Mouse (Mus musculus) stomach, embryonic 15.5 days (tissue): ENCODE measurements around the gene Cebpa. TPM values are rescaled to one million over a fixed set of nuclear protein-coding genes. Genes with fewer than 3 reads are reported as not detected.
A peak's percentile ranks its signal among the peaks of the same experiment; 100 is the strongest.

Experiments used
- ATAC-seq: fragments of 200-750 bp; cut with Nextera tagmentation; 2 replicates; pipeline ENCODE4 v1.8.0; 2017; ENCODE audit warnings: low read depth, moderate number of reproducible peaks, moderate TSS enrichment; ENCODE audit not compliant: insufficient read depth, low FRiP score
- H3K27ac ChIP-seq: fragments of 300-500 bp; sonication (generic); 2 replicates; pipeline ENCODE4 v1.5.1; 2015; ENCODE audit warnings: mild to moderate bottlenecking, inconsistent platforms
- H3K27me3 ChIP-seq: fragments of 300-500 bp; sonication (generic); replicated peaks from 2 replicates; pipeline ENCODE4 v1.6.1; 2015; ENCODE audit warnings: inconsistent platforms
- H3K36me3 ChIP-seq: fragments of 300-500 bp; sonication (generic); 2 replicates; pipeline ENCODE4 v1.6.1; 2015; ENCODE audit warnings: inconsistent platforms
- H3K4me1 ChIP-seq: fragments of 300-500 bp; sonication (generic); 2 replicates; pipeline ENCODE4 v1.6.1; 2015; ENCODE audit warnings: inconsistent platforms
- H3K4me2 ChIP-seq: fragments of 300-500 bp; sonication (generic); 2 replicates; pipeline ENCODE4 v1.6.1; 2015; ENCODE audit warnings: mild to moderate bottlenecking, inconsistent platforms
- H3K4me3 ChIP-seq: fragments of 300-500 bp; sonication (generic); replicated peaks from 2 replicates; pipeline ENCODE4 v1.5.1; 2015; ENCODE audit warnings: inconsistent platforms
- H3K9ac ChIP-seq: fragments of 300-500 bp; sonication (generic); 2 replicates; pipeline ENCODE4 v1.6.1; 2015; ENCODE audit warnings: inconsistent platforms
- H3K9me3 ChIP-seq: fragments of 300-500 bp; sonication (generic); 2 replicates; pipeline ENCODE4 v1.6.1; 2016; ENCODE audit warnings: inconsistent platforms
- WGBS: fragments of 180-500 bp; shearing (Covaris S2); methylation state at CpG from one replicate; pipeline ENCODE4 v1.1.7; 2015; 5-methylcytosine and 5-hydroxymethylcytosine counted together
- microRNA-seq: library from miRNA; unstranded; fragments of <30 nt; microRNA quantifications from one replicate; pipeline ENCODE4, GENCODE M21; 2016
- polyA plus RNA-seq: library from polyadenylated mRNA; unstranded; fragments of >200 nt; fragmentation: Nextera tagmentation; extraction: Ambion mirVana; gene quantifications from 2 replicates; pipeline ENCODE4 v1.2.1, GENCODE M21; 2015

Gene Cebpa
- polyA plus RNA-seq, 1 experiment from 2014 or later, result 6.6 TPM

DNA sequence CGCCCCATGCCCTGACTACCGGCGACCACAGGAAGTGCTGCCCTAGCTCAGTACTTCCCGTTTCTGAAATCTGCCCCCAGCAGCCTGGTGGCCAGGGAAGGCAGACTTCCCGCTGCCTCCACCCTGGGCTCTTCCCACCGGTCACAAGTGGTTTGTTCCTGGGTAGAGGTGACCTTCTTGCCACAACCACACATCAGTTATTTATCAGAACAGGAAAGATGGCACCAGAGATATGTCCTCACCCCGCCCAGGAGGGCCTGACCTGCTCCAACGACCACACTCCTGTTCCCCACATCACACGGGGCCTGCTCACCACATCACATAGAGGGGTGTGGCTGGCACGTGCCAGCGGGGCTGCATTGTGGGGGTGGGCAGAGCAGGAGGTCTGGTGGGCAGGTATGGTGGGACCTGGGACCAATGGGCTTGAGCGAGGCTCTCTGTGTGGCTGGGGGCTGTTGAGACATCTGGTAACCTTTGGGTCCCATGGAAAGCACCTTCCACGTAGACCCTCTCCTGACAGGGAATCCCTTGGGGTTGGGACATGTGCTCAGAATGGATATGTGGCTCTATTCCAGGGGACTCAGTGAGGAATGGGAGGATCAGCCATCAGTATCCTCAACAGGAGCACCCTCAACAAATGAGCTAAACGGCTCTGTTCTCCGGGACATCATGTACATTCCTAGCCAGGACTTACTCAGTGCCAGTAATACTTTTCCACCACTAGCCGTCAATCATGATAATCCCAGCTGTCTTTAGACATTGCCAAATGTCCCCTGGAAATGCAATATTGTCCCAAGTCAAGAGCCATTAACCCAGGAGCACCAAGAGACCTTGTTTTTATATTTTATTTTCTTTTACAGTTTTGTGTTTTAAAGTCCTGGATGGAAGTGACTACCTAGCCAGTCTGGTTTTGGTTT, 37.7 kb downstream of the Cebpa start:
- no peak overlapping the region for H3K4me2 ChIP-seq
- no peaks in the 10 kb centered on the region for H3K4me1 ChIP-seq
- WGBS, result 60% methylated on average over 16 of the region's 16 CpGs

DNA sequence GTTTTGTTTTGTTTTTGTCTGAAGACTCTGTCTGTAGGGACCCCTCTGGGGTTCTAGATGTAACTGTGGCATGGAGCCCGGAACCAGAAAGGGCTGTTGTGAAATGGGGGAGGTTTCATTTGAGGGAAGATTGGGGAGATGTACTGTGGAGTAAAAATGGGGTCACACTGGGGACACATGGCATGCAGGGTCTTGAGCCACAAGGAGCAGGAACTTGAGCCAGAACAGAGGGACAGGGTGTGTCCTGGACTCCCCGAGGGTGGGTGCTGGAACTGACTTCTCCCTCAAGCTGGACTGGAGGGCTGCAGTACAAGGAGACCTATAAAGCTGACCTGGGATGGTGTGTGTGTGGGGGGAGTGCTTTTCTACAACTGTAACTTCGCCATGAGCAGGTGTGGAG, 38.4 kb downstream of the Cebpa start:
- WGBS, result 57% methylated on average over 3 of the region's 3 CpGs
- no peaks in the 10 kb centered on the region for H3K36me3 ChIP-seq
- H3K4me1 ChIP-seq, result no peaks in the 10 kb centered on the region
- H3K9me3 ChIP-seq, result no peaks in the 10 kb centered on the region
- no peaks in the 10 kb centered on the region for H3K27me3 ChIP-seq
- no peak overlapping the region for H3K4me2 ChIP-seq
- no peak for ATAC-seq
- H3K4me3 ChIP-seq, result no peak overlapping the region
- no peak overlapping the region for H3K27ac ChIP-seq
- no peak overlapping the region for H3K9ac ChIP-seq

More for the DNA sequence above, 37.7 kb downstream of the Cebpa start:
- H3K27me3 ChIP-seq, result no peaks in the 10 kb centered on the region
- ATAC-seq, result no peak
- no peaks in the 10 kb centered on the region for H3K9me3 ChIP-seq
- no peaks in the 10 kb centered on the region for H3K36me3 ChIP-seq
- no peak overlapping the region for H3K27ac ChIP-seq
- H3K4me3 ChIP-seq, result no peak overlapping the region
- H3K9ac ChIP-seq, result no peak overlapping the region

DNA sequence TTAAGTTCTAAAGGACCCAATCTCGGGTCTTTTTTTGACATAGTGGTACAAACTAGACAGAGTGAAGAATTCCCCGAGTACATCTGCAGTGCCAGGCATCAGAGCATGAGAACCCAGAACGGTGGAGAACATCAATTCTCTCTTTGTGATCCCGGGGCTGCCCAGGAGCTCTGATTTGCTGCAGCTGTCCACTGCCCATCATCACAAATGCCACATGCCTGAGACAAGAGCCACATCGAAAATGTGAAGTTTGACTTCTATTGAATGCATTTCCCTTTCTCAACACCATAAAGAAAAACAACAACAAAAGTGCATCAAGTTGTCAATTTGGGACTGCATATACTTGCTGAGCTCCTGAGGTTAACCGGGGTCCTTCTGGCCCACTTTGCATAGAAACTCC, 43.4 kb downstream of the Cebpa start:
- no peak for ATAC-seq
- Histone ChIP-seq H3K4me3 (no peak overlapping the region), H3K9me3 (no peaks in the 10 kb centered on the region), H3K36me3 (no peaks in the 10 kb centered on the region), H3K9ac (no peak overlapping the region), H3K27me3 (no peaks in the 10 kb centered on the region; the same call in 1 of the 2 replicates), H3K4me1 (no peaks in the 10 kb centered on the region), H3K27ac (no peak overlapping the region), H3K4me2 (no peak overlapping the region)
- 72% methylated on average over 6 of the region's 6 CpGs for WGBS

DNA sequence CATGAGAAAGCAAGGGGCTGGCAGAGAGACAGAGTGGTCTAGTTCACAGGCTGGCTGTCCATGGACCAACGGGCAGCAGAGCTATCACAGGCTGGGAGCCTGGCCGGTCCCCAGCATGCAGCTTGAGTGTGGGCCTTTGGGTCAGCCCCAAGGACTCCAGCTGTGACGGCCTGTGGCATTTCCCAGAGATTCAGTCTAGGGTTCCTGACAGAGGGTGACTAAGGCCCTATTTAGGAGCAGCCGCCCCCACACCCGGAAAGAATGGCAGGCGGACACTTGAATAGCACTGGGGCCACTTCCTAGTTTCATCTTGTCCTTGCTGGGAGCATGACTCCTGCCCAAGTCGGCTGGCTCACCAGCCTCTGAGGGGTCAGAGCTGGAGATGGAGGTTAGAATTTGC, 44.5 kb downstream of the Cebpa start:
- no peak overlapping the region for H3K27ac ChIP-seq
- no peaks in the 10 kb centered on the region for H3K36me3 ChIP-seq
- no peaks in the 10 kb centered on the region; the same call in none of the 2 replicates for H3K27me3 ChIP-seq
- H3K4me1 ChIP-seq, result no peaks in the 10 kb centered on the region
- no peak overlapping the region for H3K4me2 ChIP-seq
- no peak overlapping the region for H3K9ac ChIP-seq
- no peak overlapping the region for H3K4me3 ChIP-seq
- no peaks in the 10 kb centered on the region for H3K9me3 ChIP-seq
- peak; percentile 27; the same call in 1 of the 2 replicates for ATAC-seq
- WGBS, result 67% methylated on average over 7 of the region's 7 CpGs

DNA sequence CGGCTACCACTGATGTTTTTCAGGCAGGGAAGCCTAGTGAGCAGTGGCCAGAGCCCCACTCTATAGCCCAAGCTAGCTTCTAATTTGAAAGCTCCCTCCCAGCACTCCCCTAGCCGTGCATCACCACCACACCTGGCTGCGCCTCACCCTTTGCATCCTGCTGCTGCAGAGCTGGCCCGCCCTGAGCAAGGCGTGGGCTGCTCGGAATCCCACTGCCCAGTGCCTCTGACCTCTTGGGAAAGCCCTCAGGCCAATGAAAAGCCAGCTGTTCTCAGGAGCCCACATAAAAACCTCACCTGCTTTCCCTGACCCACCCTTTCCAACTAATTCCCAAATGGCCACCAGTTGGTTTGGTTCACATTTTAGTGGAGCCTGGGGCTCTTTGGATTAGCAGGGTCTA, 45.0 kb downstream of the Cebpa start:
- Histone ChIP-seq H3K4me3 (no peak overlapping the region), H3K27me3 (no peaks in the 10 kb centered on the region; the same call in none of the 2 replicates), H3K36me3 (no peaks in the 10 kb centered on the region), H3K4me2 (no peak overlapping the region), H3K9me3 (no peaks in the 10 kb centered on the region), H3K9ac (no peak overlapping the region), H3K27ac (no peak overlapping the region), H3K4me1 (no peaks in the 10 kb centered on the region)
- ATAC-seq, result no peak
- WGBS, result 71% methylated on average over 6 of the region's 6 CpGs

DNA sequence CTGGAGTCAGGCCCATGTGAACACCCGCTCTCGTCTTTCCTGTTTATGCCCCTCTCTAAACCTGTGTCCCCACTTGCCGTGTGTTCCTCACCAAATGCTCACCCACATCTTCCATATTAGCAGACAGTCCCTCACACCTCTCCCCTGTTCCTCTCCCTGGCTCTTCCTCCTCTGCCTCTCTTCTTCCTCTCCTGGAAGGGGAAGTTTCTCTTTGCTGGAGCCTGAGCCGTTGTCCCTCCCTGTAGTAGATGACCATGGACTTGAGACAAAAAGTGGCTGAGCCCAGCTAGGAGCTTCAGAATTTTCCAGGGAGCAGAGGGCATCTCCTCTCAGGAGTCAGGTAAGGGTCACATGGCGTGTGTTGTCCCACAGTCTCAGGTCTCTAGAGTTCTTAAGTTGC, 47.9 kb downstream of the Cebpa start:
- Histone ChIP-seq H3K27ac (no peak overlapping the region), H3K9ac (no peak overlapping the region), H3K4me3 (no peak overlapping the region), H3K9me3 (no peaks in the 10 kb centered on the region), H3K4me2 (no peak overlapping the region), H3K27me3 (peaks cover 5% of the 10 kb centered on the region), H3K36me3 (no peaks in the 10 kb centered on the region), H3K4me1 (peaks cover 6% of the 10 kb centered on the region; the same call in 1 of the 2 replicates)
- 74% methylated on average over 5 of the region's 5 CpGs for WGBS
- ATAC-seq, result no peak

DNA sequence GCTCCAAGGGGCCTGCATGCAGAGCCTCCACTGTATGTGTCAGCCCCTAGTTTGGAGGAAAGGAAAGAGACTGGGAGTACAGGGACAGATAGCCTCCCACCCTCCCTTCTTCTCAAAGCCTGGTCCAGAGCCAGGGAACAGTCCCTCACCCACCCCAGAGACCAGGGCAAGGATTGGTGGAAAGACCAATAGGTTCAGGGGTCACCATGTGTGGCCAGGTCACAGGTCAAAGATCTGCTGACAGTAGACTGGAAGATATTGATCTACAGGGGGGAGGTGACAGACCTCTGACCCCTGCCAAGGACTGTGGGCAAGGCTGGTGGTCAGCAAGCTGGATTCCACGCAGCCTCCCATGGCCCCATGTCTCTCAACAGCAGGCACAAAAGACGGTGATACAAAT, 48.8 kb downstream of the Cebpa start:
- Histone ChIP-seq H3K4me2 (no peak overlapping the region), H3K9me3 (no peaks in the 10 kb centered on the region), H3K36me3 (no peaks in the 10 kb centered on the region), H3K27me3 (peaks cover 11% of the 10 kb centered on the region), H3K4me3 (no peak overlapping the region), H3K9ac (no peak overlapping the region), H3K27ac (no peak overlapping the region), H3K4me1 (peaks cover 8% of the 10 kb centered on the region; the same call in 1 of the 2 replicates)
- WGBS, result 55% methylated on average over 2 of the region's 2 CpGs
- ATAC-seq, result no peak

DNA sequence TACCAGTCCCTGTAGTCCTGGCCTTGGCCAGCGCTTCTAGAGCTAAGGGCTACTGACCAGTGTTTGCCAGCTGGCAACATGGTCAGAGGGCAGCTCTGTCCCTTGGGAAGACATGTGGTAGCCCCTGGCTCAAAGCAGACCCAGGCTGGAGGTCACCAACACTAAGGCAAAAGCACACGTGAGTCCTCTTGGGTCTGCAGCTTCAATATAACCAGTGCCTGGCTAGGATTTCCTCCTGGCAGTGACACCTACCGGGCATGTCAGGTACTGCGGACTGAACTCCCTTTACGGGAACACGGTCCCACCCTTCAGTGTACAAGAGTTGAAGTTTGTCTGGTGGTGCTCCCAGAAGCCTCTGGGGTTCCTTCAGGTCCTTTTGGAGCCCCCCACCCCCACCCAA, 50.2 kb downstream of the Cebpa start:
- Histone ChIP-seq H3K27ac (no peak overlapping the region), H3K9ac (no peak overlapping the region), H3K4me1 (peaks cover 8% of the 10 kb centered on the region; the same call in 1 of the 2 replicates), H3K4me2 (no peak overlapping the region), H3K27me3 (peaks cover 12% of the 10 kb centered on the region), H3K36me3 (no peaks in the 10 kb centered on the region), H3K9me3 (no peaks in the 10 kb centered on the region), H3K4me3 (no peak overlapping the region)
- ATAC-seq, result 0 out of 2 replicates have a peak, but pooled peaks have one; percentile 21
- WGBS, result 14% methylated on average over 6 of the region's 6 CpGs

Small RNA genes within 50 kb of the gene (microRNA-seq; reads per million reads assigned to microRNA genes)
- gene Gm25033, result not detected

Other genes with a start within 250 kb of the Cebpa start
- gene Pepd, start 206.9 kb upstream of the Cebpa start, polyA plus RNA-seq, result 68.9 and 71.4 TPM in 2 replicates
- 36.5 and 37.9 TPM in 2 replicates for gene Cebpg, start 62.7 kb upstream of the Cebpa start, polyA plus RNA-seq
- 2.4 and 3.3 TPM in 2 replicates for gene Slc7a10, start 67.1 kb downstream of the Cebpa start, polyA plus RNA-seq
- 6.3 and 7.1 TPM in 2 replicates for gene Lrp3, start 96.2 kb downstream of the Cebpa start, polyA plus RNA-seq
- 13.2 and 13.7 TPM in 2 replicates for gene Gpatch1, start 199.1 kb downstream of the Cebpa start, polyA plus RNA-seq
- 29.2 and 38.2 TPM in 2 replicates for gene Rhpn2, start 214.9 kb downstream of the Cebpa start, polyA plus RNA-seq